Mouse (Mus musculus) CH12F3 (cell line): ENCODE data around the gene Ccnyl1.
"Not testable (repeated sequence)": the region's sequence is repeated elsewhere in the genome, so short reads cannot be mapped to it uniquely, and the experiment has no call there.

Experiments used
- in situ Hi-C: fragments of 300-500 bp; cut with MboI; formaldehyde crosslinking; loops from 2 replicates; pipeline ENCODE4 v1.14.3; 2020; ENCODE audit warnings: low sequenced_read_pairs

Gene Ccnyl1

DNA sequence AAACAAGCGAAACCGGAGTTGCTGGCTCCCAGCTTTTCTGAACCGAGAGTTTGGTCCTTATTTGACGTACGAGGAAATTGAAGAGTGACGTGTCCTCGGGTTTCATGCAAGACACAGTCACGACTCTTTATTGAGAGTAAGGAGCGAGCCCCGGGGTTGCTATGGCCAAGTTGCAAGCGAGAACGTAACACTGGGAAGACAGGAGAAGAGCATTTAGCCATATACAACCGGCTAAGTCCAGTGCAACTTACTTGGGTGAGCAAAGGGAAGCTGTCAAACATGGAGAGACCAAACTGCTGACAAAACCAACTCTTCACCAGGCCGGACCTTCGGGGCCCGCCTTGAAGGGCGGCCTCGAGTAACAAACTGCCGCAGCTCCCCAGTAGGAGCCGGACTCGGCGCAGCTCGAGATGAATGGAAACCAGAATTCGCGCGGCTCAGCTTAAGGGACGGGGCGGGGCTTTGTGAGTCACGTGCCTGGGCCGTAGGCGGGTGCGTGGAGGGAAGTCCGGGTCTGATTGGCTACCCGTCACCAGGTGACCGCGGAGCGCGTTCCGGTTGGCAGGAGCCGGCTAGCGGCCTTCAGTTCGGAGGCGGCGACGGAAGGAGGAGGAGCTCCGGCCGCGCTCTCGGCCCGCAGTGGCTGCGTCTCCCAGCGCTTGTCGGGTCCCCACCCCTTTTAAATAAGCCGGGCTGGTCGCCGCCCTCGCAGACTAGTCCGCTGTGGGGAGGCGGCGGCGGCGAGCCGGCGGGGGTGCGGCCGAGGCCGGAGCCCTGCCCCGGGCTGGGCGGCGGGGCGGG lies at the start of gene Ccnyl1:
TSS of gene Ccnyl1 (plus strand) at position 243 of the 801 bp plus-strand sequence.
- in situ Hi-C loops = no loop called here

DNA sequence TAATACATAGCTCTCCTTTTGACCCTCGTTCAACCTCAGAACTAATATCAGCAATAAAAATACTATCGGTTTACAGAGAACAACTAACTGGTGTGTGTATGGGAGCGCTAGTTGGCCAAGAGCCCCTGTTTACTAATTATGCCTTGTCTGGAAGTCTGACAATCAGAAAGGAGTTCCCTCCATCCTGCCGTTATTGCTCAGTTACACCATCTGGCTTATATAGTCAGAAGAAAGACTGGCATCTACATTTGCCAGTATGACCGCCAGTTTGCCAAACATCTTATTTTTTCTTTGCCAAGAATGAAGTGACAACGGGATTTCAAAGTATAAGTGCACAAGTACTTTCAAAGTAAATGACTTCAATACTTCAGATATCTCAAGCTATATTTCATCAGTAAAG lies 49.2 kb upstream of the Ccnyl1 start:
- in situ Hi-C loops = no loop called here

DNA sequence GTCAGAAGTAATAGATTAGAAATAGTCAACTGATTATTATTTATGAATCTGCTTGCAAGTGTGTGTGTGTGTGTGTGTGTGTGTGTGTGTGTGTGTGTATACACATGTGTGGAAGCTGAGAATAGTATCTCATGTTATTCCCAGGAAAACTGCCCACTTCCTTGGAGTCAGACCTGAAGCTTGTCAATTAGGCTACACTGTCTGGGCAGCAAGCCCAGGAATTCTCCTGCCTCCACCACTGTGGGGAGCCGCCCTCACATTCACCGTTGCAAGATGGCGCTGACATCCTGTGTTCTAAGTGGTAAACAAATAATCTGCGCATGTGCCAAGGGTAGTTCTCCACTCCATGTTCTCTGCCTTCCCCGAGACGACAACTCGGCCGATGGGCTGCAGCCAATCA lies 47.7 kb upstream of the Ccnyl1 start:
- in situ Hi-C loops = not testable (repeated sequence)

DNA sequence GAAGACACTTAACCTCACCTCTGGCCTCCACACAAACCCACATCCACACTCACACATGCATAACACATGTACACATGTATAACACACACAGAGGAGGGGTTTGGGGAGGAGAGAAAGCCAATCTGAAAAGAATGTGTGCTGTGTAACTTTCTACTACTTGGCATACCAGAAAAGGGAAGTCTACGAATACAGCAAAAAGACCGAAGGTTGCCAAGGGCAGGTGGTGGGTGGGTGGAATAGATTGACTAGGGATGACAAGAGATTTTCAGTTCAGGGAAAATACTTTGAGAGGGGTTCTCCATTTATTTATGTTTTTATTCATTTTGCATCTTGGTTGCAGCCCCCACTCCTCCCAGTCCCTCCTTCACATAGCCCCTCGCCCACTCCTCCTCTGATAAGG lies 45.7 kb upstream of the Ccnyl1 start:
- in situ Hi-C loops = no loop called here

DNA sequence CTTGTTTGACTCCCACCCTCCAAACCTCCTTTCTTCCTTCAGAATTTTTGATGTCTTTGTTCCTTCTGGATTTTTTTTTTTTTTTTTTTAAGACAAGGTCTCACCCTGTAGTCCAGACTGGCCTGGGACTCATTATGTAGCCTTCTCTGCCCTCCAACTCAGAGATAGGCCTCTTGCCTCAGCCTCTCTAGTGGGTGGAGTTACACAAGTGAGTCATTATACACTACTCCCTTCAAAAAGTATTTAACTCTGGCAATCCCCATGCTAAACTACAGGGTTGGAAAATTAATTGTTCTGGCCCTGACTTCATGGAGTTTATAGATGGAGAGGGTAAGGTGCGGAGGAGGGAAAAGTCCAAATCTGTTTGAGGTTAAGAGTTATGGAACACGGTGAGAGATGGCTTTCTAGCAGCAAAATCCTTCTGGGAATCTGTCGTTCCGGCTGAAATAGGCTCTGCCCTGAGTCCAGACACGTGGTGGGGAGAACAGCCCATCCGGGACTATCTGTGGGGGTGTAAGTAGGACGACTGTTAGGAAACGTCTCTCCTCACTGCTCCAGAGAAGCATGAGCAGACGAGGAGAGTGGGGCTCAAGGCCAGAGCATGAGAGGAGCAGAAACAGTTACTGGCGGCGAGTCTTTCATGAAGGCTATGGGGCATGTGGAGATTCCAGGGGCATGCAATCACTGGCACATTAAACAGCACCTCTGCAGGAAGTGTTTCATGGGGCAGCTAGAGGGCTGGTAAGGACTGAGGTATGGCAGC lies 40.7 kb upstream of the Ccnyl1 start:
- in situ Hi-C loops = no loop called here

DNA sequence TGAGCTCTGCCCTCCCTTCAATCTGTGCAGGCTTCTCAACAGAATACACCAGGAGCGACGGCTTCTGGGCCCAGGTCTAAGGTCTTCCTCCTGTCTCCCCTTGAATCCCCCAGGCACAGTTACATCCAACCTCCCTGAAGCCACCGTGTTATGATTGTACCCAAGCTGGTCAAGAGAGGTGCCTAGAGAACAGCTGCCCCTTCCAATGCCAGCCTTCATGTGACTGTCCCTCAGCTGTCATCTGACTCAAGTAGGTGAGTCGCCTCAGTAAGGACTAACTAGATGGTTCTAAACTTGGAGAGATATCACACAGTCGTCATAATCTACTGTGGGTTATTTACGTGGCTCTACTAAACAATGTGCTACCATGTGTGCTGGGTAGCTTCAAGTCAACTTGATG lies 36.6 kb upstream of the Ccnyl1 start:
- in situ Hi-C loops = no loop called here

DNA sequence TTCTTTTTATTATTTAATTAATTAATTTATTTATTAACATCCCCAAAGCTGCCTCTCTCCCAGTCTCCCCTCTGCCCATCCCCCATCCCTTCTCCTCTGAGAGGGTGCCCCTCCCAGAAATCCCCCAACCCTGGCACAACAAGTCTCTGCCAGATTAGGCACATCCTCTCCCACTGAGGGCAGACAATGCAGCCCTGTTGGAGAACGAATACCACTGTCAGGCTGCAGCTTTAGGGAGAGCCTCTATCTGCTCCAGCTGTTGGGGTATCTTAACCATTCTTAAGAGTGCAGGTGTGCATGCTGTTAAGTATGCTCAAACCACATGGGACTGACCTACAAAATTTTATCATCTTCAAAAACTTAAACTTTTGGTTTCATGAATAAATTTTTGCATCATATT lies 34.8 kb upstream of the Ccnyl1 start:
- in situ Hi-C loops = no loop called here

DNA sequence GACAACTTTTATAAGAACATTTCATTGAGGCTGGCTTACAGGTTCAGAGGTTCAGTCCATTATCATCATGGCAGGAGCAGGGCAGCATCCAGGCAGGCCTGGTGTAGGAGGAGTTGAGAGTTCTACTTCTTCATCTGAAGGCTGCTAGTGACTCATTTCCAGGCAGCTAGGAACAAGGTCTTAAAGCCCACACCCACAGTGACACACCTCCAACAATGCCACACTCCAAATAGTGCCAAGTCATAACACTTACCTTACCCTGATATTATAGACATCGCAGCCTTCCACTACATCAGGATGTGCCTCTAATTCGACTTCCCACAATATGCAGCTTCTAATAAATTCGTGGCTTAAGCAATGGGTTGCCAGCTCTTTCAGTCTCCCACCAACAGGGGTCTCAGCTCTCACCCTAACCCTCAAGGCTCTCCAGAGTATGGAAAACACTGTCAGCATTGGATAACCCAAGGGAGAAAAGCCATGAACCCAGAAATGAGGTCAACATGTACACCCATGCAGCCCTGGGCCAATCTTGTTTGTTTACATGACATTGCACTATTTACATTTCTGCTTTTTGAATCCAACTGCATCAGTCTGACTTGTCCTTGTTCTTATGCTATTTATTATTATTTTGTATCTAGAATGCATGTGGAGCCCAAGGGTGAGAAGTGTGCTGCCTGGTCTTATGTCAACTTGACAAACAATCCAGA lies 33.7 kb upstream of the Ccnyl1 start:
- in situ Hi-C loops = no loop called here

DNA sequence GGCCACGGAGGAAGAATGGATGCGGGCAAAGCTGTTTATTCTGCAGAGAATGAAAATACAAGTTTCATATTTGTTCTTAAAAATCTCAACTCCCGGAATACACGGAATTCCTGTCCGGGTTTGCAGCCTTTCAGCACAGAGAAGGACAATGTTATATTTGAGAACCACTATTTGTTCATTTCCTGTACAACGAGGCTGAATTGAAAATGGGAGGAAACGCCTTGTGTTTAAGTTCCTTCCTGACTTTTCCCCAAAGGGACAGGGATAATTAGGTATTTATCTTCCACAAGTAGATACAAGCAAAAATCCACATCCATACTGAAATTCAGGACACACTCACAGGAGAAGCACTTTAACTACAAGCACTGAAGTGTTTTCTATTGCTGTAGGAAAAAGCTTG lies 31.4 kb upstream of the Ccnyl1 start:
- in situ Hi-C loops = no loop called here

DNA sequence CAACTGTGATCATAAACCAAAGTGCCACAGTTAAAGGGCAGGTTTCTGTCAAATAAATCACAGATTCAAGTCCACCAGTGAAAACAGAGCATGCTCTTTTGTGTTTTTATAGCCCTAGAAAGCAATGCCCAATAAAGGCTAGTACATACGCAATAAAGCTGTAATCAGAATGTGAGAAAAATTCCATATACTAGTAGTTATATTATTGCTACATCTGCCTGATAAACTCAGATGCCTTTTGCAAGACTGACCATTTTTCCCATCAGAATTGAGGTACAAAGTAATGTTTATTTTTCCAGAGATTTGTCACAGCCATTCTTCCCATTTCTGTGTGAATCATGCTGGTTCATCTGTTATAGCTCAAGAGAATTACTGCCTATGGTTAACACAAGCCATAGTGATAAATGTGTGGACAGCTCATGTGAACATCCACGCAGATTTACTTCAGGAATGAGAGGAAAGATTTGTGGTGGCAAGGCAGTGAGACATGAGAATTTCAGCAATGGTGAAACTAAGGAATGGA lies 23.1 kb upstream of the Ccnyl1 start:
- in situ Hi-C loops = no loop called here

DNA sequence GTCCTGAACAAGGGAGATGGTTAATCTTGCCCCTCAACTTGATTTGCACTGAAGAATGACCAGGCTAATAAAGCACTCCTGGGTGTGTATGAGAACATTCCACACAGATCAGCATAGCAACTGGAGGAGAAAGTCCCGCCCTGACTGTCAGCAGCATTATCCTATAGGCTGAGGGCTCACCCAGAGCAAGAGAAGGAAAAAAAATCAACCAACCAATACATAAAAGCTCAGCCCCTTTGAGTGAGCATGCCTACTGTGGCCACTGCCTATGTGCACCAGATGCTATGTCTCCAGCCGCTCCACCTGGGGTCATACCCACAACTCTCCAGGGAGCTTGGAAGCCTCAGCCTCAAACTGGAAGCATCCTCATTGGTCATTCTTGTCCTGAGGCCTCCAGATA lies 20.8 kb upstream of the Ccnyl1 start:
- in situ Hi-C loops = no loop called here

DNA sequence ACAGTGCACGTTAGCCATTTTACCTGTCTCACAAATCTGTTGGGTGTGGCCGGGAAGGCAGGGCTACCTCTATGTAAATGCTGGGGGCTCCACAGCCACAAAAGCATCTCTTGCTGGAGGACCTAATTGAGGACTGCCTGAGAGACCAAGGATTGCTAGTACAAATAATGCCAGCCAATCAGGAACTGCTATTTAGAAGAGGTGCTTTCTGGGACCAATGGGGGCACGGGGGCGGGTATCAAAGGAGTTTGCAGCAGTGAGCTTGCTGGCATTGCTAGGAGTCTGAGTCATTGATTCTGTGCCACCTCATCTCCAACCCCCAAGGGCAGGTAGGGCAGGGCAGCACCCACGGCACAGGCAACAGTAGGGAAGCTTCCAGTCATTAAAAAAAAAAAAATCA lies 16.3 kb upstream of the Ccnyl1 start:
- in situ Hi-C loops = no loop called here

DNA sequence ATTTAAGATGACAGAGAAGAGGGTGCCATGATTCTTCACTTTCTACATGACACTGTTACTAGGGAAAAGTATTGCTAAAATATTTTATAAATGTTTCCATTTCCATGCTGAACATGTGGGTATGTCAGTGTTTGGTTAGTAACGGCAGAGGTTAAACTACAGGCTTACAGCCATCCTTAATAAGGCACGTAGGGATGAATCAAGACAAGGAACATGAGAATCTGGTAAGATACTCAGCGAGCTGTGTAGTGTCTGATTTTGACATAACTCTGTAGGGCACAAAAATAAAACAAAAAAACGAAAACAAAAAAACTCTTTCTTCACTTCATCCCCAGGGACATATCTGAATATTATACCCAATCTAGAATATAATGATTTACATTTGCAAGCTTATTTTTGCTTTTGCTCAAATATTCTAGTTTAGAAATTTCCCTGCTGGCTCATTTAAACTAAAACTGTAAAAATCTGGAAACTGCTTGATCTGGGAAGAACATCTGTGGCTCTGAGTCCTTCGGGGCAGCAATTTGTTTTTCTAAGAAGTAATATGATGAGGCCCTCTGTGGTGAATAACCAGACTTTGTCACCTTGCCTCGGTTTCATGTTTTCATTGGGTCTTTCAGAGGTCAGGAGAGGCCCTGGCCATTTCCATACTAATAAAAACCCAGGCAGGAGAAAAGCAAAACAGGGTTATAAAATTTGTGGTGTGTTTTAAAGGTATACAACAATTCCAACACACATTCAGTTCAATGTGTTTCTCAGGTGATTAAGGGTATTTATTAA lies 14.0 kb upstream of the Ccnyl1 start:
- in situ Hi-C loops = no loop called here

DNA sequence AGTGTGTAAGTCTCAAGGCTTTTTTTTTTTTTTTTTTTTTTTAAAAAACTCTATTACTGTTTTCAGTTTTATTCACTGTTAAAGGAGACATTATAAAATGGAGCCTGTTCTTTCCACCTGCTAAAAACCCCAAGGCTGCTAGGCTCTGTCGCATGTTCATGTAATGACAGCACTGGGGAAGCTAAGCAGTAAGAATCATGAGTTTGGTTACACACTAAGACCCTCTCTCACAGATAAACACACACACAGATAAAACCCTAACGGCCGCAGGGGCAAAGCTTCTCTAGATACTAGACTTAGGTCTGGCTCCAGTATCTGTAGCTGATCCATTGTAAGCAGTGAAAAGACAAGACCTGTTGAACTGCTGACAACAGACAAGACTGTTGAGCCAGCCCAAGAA lies 8.8 kb upstream of the Ccnyl1 start:
- in situ Hi-C loops = no loop called here

DNA sequence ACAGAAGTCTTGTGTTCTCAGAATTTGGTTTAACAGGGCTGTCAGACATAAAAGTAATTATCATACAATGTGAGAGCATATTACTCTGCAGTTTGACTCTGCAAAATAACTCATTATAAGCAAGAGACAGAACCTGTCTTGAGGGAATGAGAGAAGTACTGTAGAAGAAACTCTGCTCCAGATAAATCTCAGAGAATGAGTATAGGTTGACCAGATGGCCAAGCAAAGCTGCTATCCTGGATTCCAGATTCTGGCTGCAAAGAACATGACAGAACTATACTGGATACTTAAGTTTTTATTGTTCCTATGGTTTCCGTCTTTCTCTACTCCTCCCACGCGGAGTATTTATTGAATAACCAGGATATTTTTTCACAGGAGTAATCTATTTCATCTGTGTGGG lies 7.2 kb upstream of the Ccnyl1 start:
- in situ Hi-C loops = no loop called here

DNA sequence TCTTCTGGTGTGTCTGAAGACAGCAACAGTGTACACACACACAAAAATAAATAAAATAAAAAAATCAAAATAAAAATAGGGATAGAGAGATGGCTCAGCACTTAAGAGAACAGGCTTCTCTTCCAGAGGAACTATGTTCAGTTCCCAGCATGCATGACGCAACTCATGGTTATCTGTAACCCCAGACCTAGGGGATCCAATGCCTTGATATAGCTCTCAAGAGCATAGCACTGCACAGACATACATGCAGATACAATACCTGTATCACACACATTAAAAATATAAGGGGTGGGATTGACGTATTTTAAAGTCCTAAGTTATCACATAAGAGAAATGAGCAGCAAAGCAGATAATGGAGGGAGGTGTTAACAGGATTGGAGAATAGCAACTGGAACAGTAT lies 5.8 kb upstream of the Ccnyl1 start:
- in situ Hi-C loops = no loop called here

DNA sequence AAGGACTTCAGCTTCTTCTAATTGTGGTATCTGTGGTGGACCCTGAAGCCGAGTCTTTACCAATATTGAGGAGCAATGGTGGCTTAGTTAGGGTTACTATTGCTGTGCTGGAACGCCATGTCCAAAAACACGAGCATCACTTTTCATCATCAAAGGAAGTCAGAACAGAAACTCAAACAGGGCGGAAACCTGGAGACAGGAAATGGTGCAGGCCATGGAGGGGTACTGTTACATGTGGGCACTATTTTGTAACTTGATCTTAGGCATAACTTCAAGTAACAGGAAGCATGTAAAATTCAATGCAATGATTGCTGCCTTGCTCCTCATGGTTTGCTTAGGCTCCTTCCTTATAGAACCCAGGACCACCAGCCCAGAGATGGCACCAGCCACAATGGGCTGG lies 2.2 kb upstream of the Ccnyl1 start:
- in situ Hi-C loops = no loop called here

DNA sequence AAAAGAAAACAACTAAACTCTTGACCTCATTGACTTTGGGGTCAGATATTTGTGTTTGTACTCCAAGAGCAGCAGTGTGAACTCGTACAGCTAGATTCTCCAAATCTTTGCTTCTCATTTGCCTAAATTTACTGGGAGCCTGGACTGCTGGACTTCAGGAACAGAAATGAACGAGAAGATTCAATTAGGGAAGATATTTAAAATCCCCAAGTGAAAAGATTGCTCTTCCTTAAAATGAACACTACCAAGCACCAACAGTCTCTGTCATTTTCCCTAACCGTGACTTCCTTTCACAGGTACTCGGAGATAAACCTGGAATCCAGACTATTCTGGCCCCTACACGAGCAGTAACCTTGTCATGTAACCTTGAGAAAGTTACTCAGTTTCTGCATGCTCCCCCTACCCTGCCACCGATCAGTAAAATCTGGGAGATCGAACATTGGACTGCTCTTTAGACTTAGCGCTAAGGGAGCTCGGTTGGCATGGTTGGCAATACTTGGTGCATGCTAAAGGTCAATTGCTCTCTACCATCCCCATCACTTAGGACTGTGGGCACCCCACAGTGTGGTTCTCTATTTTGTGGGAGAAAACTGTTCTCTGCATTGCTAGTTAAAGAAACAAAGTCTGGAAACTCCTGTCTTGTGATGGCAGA lies 568 bp upstream of the Ccnyl1 start:
- in situ Hi-C loops = no loop called here

DNA sequence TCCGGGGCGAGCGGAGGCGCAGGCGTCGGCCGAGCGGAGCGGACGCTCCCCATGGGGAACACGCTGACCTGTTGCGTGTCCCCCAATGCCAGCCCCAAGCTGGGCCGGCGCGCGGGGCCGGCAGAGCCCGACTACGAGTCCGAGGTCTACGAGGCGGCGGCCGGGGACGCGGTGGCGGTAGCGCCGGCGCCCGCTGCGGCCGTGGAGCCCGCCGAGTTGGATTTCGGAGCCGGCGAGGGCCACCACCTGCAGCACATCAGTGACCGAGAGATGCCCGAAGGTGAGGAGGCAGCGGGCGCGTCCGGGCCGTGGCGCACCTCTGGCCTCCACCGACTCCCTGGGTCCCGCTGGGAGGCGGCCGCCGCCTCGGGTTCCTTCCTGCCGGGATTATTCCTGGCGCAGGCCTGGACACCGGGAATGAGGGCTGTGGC lies 881 bp downstream of the Ccnyl1 start:
- in situ Hi-C loops = no loop called here

DNA sequence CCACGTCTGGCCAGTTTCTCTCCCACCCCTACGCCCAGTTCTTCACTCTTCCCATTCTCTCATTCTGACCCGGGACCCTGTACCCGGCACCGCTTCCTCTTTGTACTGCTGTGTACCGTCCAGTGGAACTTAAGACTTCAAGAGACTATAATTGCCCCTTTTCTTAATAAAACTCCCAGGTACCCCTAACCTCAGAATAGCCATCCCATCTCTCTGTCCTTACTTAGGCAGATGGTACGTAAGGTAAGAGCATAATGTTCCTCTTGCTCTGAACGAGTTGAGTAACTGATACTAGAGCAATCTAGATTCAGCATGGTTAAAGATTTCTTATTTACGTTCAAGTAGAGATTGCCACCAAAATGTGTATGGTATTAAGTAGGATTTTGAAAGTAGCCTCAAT lies 1.3 kb downstream of the Ccnyl1 start:
- in situ Hi-C loops = no loop called here
